Mouse (Mus musculus) splenic B cell, adult 2 months (primary cell): Measurements from ENCODE around the gene Apeh.

Experiments used
- DNase-seq: peaks from one replicate; pipeline ENCODE4 v3.0.0-alpha.2; 2011; ENCODE audit warnings: low read depth, low spot score
- H3K27me3 ChIP-seq: 2 replicates; pipeline ENCODE4 v1.6.1; 2012; ENCODE audit warnings: mild to moderate bottlenecking, low read length, moderate library complexity, mixed read lengths; ENCODE audit not compliant: control insufficient read depth, poor library complexity, insufficient read depth, severe bottlenecking
- H3K36me3 ChIP-seq: 2 replicates; pipeline ENCODE4 v1.6.1; 2012; ENCODE audit warnings: mild to moderate bottlenecking, low read length, moderate library complexity, mixed read lengths; ENCODE audit not compliant: control insufficient read depth, poor library complexity, insufficient read depth, severe bottlenecking

Apeh gene

DNA sequence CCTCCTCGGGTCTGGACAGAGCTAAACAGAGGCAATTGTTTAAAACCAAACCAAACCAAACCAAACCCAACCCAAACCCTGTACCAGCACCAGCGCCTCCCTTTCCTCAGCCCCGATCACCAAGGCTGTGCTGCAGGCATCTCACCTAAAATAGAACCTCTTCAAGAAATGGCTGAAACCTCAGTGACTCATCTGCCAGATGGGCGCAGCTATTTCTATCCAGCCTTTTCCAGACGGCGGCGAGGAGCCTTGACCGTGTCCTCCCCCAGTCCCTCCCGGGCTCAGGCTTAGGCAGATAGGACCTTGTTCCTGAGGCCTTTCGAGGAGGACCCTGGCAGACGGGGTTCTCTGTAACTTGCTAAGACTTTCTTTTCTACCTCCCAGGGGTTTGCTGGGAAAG, 33.8 kb upstream of the Apeh start:
- H3K27me3 ChIP-seq: no peaks in the 10 kb centered on the region
- H3K36me3 ChIP-seq: no peaks in the 10 kb centered on the region
- DNase-seq: no peak

DNA sequence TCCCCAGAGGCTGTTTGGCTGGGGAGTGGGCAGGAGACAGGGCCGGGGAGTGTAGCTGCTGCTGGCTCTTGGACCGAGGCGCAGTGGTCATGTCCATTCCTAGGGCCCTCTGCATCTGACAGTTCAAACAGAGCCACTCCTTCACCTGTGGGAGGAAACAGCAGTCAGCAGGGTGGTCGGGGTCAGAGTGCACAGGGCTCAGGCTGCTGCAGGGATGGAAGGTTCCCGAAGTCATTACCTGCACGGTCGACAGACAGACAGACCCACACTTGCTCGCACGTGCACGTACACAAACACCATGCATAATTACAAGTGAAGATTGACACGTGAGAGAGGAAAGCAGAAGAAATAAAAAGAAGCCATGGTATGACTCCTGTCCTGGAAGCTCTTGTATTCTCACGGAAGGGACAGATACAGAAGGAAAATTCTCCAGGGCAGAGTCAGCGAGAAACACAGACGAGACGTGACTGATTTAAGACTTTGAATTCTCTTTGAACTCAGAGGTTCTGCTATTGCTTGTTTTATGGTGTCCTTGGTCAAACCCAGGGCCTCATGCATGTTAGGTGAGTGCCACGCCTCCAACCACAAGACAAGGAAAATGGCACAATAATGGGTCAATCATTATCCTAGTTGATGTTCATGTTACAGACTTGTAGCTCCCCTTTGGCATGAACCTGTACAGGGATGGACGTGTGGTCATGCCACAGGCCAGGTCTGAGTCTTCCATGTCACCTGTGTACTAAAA, 32.2 kb upstream of the Apeh start:
- DNase-seq: no peak
- Histone ChIP-seq H3K27me3 (no peaks in the 10 kb centered on the region), H3K36me3 (no peaks in the 10 kb centered on the region)

DNA sequence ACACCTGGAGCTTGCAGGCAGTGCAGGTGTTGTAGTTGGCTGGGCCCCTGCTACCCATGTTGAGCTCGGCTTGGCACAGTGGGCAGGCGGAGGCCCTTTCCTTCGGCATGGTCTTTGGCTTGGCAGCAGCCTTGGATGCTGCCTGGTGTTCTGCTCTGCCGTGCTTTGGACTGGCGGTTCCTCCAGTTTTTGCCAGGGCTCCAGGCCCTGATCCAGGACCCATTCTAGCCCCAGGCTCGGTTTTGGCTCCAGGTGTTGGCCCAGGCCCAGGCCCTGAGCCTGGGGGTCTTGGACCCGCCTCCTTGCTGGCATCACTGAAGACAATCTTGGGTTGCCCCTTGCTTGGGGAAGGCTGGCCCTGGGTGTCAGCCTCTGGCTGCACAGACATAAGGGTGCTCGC, 31.3 kb upstream of the Apeh start:
- no peak for DNase-seq
- no peaks in the 10 kb centered on the region for H3K36me3 ChIP-seq
- H3K27me3 ChIP-seq: no peaks in the 10 kb centered on the region

DNA sequence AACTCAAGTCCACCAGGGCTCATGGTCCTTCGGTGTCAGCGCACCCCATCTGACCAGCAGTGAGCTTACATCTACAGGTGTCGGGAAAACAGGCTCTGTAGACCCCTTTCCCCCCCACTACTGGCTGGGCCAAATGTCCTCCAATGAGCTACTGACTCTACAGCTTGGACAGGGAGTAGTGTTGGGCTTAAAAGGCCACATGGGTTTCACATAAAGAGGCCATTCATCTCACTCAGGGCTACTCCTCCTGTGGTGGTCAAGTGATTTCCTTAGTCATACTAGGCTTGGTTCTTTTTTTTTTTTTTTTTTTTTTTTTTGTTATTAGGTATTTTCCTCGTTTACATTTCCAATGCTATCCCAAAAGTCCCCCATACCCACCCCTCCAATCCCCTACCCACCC, 29.5 kb upstream of the Apeh start:
- Histone ChIP-seq H3K27me3 (no peaks in the 10 kb centered on the region), H3K36me3 (no peaks in the 10 kb centered on the region)
- DNase-seq: no peak

DNA sequence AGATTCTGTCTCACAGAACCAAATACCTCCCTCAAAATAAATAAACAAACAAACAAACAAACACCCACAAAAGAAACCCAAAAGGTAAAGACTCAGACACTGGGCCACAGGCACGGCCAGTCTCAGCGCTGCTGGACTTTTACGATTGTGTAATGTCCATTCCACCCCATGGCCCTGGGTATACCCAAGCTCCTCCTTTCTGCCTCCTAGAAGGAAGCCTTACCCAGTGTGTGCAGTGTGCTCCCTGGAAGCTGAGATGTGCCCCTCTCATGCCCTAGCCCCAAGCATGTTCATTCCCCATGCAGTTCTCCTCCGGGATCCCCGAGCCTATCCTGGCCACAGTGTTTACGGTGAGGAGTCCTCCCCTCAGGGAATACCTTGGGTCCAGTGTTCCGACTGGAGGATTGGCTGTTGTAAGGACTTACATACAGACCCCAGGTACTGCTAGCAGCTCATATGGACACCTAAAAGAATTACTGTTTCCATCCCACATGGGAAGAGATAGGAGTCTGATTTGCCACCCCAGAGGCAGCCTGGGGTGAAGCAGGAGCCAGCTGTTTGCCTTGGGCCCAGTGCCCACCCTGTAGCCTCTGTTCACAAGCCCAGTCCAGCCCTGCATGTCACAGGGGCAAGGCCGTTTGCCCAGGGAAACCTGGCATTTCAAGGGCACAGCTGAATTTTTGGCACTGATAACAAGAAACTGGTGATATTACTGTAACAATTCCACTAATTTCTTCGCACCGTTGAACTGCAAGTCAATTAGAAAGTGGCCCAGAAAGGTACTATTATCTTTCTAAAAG, 27.0 kb upstream of the Apeh start:
- no peaks in the 10 kb centered on the region for H3K27me3 ChIP-seq
- DNase-seq: no peak
- no peaks in the 10 kb centered on the region for H3K36me3 ChIP-seq

DNA sequence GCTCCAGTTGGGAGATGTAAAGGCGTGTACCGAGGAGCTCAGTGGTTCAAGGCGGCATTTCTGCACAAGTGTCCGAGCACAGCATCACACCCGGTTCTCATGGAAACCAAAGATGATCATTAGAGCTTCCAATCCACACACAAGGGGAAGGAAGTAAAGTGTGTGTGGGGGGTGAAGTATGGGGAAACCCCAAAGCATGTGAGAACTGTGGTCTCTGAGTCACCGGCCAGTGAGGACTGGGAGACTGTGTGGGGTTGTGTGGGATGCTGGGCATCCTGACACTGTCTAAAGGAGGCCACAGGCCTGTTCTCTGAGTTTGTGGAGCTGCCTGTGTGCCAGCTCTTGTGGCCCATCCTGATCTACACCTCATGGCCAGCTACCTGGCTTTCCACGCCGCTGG, 26.3 kb upstream of the Apeh start:
- DNase-seq: peak; percentile 59
- no peaks in the 10 kb centered on the region for H3K36me3 ChIP-seq
- no peaks in the 10 kb centered on the region for H3K27me3 ChIP-seq

DNA sequence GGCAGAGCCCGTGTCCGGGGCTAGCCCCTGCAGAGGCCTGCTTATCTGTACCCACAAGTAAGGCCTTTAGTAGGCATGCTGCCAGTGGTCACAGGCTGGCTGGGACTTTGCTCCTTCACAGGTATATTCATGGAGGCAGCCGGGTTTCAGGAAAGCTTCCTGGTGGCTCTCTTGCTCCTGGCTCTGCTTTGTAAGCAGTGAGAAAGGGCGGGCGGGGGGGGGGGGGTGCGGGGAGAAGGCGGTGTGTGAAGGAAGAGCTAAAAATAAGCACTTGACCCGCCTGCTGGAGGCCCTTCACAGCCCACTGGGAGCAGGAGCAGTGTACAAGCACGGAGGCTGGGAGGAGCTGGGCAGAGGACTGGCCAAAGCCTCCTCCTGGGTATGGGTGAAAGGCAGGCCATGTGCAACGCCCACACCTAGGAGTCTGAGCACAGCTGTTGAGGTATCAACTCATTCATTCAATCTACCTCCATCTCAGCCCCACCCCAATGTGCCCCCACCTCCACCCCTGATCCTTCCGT, 25.5 kb upstream of the Apeh start:
- DNase-seq: no peak
- H3K36me3 ChIP-seq: no peaks in the 10 kb centered on the region
- H3K27me3 ChIP-seq: no peaks in the 10 kb centered on the region

DNA sequence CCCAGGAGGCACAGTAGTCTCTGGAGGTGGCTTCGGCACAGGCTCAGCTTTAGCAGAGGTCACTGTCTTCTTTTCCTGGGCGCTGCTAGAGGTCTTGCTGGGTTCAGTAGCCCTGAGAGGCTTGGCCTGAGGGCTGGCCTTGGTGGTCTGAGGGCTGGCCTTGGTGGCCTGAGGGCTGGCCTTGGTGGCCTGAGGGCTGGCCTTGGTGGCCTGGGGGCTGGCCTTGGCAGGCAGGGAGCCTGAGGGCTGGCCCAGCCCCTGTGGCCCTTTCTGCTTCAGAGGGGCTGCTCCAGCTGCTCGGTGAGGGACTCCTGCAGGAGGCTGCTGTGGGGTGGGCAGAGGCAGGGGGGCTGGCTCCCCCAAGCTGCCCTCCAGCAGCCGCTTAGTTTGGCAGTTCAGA, 22.7 kb upstream of the Apeh start:
- DNase-seq: no peak
- Histone ChIP-seq H3K36me3 (no peaks in the 10 kb centered on the region), H3K27me3 (no peaks in the 10 kb centered on the region)

DNA sequence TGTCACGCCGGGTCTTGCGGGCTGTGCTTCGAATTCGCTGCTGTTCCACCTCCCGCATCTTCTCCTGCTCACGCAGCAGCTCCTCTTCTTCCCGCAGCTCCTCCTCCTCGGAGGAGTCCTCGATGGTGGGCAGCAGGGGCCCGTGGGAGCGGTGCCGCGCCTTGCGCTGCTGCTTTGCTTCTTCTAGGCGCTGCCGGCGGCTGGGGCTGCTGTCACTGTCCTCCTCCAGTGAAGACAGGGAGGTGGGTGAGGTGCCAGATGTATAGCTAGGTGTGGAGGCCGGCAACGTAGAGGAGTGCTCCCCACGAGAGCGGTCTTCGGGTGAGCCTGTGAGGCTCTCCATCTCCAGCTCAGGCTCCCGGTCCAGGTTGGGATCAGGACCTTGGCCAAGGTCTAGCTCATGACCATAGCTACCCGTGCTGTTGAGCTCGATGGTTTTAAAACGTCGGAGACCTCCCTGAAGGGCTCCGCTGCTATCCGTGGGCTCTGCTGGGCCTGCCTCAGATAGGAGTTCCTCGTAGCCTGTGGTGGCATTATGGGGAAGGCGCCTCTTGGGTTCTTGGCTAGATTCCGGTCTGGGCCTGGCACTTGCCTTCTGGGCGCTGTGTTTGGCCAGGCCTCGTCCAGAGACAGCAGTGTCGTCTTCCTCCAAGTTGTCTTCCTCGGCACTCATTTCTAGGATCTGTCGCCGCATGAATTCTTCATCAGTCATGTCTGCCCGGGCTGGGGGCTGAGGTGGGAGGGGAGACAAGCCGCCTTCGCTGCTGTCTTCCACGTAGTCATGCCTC, 21.1 kb upstream of the Apeh start:
- DNase-seq: no peak
- no peaks in the 10 kb centered on the region for H3K27me3 ChIP-seq
- no peaks in the 10 kb centered on the region for H3K36me3 ChIP-seq

DNA sequence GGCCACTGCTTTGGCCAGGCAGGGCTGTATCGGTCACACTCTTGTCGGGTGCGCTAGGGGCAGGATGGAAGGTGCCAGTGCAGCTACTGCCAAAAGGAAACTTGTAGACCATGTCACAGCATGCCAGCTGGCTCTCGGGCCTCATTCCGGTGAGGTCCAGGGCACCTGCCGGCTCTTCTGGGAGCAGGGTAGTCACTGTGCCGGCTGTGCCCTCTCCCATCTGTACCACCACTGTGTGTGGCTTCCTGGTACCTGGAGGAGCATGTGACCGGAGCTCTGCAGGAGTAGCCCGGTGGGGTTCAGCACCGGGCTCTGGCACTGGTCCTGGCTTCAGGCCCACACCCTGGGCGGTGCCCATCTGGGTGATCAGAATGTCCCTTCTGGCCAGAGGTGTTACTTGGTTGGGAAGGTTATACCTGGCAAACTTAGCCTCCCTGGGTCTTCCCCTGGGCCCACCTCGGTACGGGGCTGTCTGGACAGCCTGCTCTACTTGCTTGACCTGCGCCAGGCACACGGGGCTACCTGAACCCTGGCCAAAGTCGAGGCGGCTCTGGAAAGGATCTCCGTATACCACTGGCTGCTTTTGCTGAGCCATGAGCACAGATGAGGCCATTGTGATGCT, 18.4 kb upstream of the Apeh start:
- no peak for DNase-seq
- Histone ChIP-seq H3K36me3 (no peaks in the 10 kb centered on the region), H3K27me3 (no peaks in the 10 kb centered on the region)

DNA sequence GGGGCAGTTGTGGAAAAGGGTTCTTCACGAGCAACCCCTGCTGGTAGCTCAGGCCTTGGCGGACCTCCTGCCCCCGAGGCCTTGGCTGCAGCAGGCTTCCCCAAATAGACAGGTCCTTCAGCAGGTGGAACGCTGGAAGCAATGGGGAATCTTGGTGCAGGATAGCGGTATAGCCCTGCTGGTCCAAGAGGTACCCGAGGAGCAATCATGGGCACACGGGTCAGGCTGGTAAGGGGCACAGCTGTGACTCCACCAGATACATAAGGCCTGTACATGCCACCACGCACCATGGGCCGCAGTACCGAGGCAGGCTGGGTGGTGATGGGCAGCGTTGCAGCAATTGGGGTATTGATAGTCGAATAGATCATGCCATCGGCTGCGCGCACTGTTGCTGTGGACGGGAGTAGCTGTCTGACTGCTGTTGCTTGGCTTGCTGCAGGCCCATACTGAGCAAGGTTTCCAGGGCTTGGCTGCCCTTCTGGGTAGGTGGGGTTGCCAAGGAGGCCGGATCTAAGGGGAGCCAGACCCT, 17.3 kb upstream of the Apeh start:
- Histone ChIP-seq H3K36me3 (no peaks in the 10 kb centered on the region), H3K27me3 (no peaks in the 10 kb centered on the region)
- no peak for DNase-seq

DNA sequence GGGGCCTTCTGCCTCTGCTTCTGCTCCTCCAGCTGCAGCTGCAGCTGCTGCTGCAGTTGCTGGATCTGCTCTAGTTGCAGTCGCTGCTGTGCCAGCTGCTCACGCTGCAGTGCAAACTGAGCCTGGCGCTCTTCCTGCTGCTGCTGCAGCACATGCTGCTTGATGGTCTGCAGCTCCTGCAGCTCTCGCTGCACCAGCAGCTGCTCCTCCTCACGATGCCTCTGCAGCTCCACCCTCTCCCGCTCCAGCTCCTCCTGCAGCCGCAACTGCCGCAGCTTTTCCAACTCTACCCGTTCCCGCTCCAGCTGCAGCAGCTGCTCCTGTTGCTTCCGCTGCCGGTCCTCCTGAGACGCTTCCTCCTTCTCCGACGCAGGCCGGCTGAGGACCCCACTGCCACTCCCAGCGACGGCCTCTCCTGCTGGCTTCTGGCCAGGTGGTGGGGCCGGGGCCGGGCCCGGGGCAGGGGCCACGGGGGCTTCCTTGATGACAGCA, 16.7 kb upstream of the Apeh start:
- Histone ChIP-seq H3K27me3 (no peaks in the 10 kb centered on the region), H3K36me3 (no peaks in the 10 kb centered on the region)
- peak; percentile 29 for DNase-seq

DNA sequence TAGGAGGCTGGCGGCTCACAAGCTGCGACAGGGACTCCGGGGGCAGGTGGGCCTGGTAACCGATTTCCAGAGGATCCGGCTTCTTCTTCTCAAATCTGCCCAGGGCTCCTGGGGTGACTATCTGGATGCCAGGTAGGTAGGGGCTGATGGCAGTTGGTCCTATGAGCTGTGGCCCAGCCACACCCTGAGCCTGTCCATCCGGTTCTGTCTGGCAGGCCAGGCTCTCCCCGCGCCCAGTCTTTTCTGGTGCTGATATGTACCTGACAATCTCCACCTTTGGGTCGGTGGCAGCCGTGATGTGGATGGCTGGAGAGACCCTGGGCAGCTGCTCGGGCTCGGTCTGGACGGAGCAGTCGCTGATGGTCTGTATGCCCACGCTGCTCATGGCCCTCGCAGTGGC, 15.8 kb upstream of the Apeh start:
- no peak for DNase-seq
- Histone ChIP-seq H3K27me3 (no peaks in the 10 kb centered on the region), H3K36me3 (no peaks in the 10 kb centered on the region)

DNA sequence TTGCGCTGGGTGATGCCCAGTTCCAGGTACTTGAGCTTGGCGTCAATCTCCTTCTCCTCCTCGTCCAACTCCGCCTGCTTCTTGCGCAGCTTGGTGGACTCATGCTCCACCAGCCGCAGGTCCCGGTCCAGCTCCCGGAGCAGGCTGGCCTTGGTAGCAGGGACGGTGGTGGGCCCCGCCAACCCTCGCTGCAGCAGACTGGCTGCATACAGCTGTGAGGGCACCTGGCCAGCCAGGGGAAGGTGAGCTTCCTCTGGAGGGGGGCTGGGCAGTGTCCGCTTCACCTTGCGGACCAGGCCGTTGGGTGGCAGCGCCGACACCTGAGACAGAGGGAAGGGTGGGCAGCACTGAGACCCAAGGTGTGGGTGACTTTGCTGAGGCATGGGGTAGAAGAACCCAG, 13.5 kb upstream of the Apeh start:
- Histone ChIP-seq H3K36me3 (no peaks in the 10 kb centered on the region), H3K27me3 (no peaks in the 10 kb centered on the region)
- no peak for DNase-seq
